Mouse (Mus musculus) Patski (cell line): ENCODE data around the gene Papss2. TPM values are rescaled to one million over a fixed set of nuclear protein-coding genes. Genes with fewer than 3 reads are reported as not detected.

Experiments used
- ATAC-seq: fragments of 100-300 bp; one replicate; pipeline ENCODE4 v1.8.0; 2021
- CTCF ChIA-PET: fragments of 350-600 bp; sonication (Branson Sonifier 250); formaldehyde crosslinking; loops from one replicate; lab custom pipeline; 2022; ENCODE audit warnings: inconsistent platforms; lab: Charles Lee
- POLR2A ChIA-PET: fragments of 350-600 bp; sonication (Branson Sonifier 250); formaldehyde crosslinking; loops from one replicate; lab custom pipeline; 2022; ENCODE audit warnings: antibody characterized with exemption, inconsistent platforms; lab: Charles Lee
- DNase-seq: peaks from one replicate; pipeline ENCODE4 v3.0.0-alpha.2; 2011; ENCODE audit warnings: low read depth, low spot score
- H3K27me3 ChIP-seq: fragments of 371-371 bp; one replicate; pipeline ENCODE4 v1.5.1; 2021
- CTCF ChIP-seq: fragments of 100-300 bp; IDR thresholded peaks from one replicate; pipeline ENCODE4 v1.5.1; 2021
- in situ Hi-C: fragments of 300-500 bp; cut with MboI; formaldehyde crosslinking; loops from 3 replicates; pipeline ENCODE4 v1.11.1; 2018; ENCODE audit warnings: low pct_unique_long_range_greater_than_20kb, mixed read lengths
- polyA plus RNA-seq: library from polyadenylated mRNA; unstranded; gene quantifications from one replicate; pipeline ENCODE4 v1.2.3, GENCODE M21; 2021

Gene Papss2
- 0.90 TPM for polyA plus RNA-seq

- in situ Hi-C loops, result no loop called here
- TF ChIP-seq CTCF, result no peak
- DNase-seq (no peak), ATAC-seq (peak; percentile 44)
- POLR2A ChIA-PET, result no interaction called here
- H3K27me3 ChIP-seq, result no peaks in the 10 kb centered on the region
- CTCF ChIA-PET, result no interaction called here
These were observed at the start of gene Papss2 for GRCm38 (mm10) chr19:32595506-32596286. Gene Papss2, plus strand, starts transcription at chr19:32595790.

DNA sequence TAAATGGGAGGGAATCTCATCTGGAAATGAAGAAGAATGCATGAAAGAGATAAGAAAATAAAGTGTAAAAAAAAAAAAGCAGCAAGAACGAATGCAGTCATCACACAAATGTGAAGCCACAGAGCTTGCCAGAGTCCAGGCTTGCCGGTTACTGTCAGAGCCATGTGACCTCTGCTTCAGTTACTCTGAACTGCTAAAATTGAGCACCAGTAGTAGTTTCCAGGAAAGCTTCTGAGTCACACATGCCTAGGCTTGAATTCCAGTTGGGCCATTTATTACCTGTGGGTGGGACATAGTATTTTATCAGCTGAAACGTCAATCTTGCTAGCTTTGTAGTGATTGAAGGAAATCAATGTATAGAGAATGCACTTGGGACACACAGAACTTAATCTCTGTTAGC, 48.2 kb upstream of the Papss2 start:
- in situ Hi-C loops, result no loop called here
- no peaks in the 10 kb centered on the region for H3K27me3 ChIP-seq
- ATAC-seq (peak; percentile 70), DNase-seq (peak; percentile 9)
- ChIA-PET CTCF (interaction anchor here (1.8 kb wide), 1 partner anchor 14 kb away, joined by 6 read pairs; no protein-coding TSS in a partner anchor), POLR2A (no interaction called here)
- TF ChIP-seq CTCF, result no peak

DNA sequence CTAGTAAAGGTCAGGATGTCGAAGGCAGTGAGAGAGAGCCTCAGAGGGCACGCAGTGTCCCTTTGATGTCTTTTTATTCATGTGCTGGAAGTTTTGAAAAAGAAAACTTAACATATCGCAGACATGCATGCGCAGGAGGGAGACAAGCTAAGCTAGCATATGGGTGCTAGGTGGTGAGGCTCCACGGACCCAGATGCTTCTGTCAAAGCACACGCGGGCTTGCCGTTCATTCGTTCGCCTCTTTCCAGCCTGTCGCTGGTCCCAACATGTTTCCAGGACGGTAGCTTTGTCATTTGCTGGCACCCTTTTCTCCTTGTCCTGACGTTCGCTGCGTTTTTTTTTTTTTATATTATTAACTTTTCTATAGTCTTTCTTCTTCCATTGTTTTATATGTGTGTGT, 47.4 kb upstream of the Papss2 start:
- DNase-seq, result no peak
- ChIA-PET POLR2A (no interaction called here), CTCF (interaction anchor here (1.4 to 1.8 kb wide), 2 partner anchors 10 to 15 kb away, joined by 3 to 6 read pairs; no protein-coding TSS in a partner anchor)
- in situ Hi-C loops, result no loop called here
- no peak for TF ChIP-seq CTCF
- H3K27me3 ChIP-seq, result no peaks in the 10 kb centered on the region
- no peak for ATAC-seq

DNA sequence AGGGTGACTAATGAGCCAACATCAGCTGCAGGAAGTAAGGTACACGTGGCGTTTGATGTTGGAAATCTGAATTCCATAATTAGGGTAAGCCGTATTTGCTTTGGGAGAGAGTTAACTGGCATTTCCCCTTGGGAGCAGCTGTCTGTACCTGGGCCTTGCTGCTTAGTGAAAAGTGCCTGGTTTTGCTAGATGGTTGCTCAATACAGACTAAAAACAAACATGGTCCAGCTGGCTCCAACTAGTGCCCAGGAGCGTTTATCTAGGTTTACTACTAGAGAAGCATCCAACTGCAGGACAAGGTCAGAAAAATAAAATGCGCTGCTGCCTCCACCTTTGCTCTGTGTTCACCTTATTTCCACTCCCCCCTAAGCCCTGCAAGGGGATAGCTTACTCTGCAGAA, 45.1 kb upstream of the Papss2 start:
- ATAC-seq (no peak), DNase-seq (no peak)
- H3K27me3 ChIP-seq, result peaks cover 5% of the 10 kb centered on the region
- CTCF ChIA-PET, result no interaction called here
- POLR2A ChIA-PET, result no interaction called here
- no peak for TF ChIP-seq CTCF
- in situ Hi-C loops, result no loop called here

DNA sequence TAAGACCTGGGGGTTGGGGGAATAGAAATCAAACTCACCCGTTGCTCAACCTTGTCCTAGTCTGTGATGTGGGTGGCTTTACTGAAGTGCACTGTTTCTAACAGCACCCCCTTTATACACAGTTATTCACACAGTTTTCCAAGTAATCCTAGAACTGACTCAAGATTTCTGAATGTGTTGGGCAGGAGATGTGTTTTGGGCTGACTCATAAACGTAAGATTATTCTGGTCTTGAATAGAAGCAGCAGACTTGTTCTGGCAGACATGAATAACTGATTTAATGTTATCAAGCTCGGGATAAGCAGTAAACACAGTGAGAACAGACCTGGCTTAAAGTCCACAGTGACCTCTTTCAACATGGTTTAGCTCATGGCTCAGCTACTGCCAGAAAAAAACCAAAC, 44.1 kb upstream of the Papss2 start:
- ChIA-PET CTCF (no interaction called here), POLR2A (interaction anchor here (0.6 kb wide), 1 partner anchor 19 kb away, joined by 3 read pairs; no protein-coding TSS in a partner anchor)
- TF ChIP-seq CTCF, result no peak
- peak; percentile 7 for DNase-seq
- no peak for ATAC-seq
- H3K27me3 ChIP-seq, result peaks cover 12% of the 10 kb centered on the region
- in situ Hi-C loops, result no loop called here

DNA sequence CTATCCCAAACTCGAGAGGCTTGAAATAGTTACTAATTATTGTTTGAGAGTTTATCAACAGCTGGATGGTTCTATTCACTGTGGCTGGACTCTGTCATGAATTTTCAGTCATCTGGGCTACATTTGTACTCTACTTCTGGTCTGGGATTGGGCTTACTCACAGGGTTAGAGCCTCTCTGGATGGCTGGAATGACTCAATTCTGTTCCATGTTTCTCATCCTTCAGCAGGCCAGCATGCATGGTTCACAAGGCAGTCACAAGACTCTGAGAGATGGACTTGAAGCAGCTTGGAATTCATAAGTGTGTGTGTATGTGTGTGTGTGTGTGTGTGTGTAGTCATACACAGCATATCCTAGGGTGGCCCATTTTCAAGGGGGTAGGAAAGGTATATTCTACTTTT, 43.5 kb upstream of the Papss2 start:
- H3K27me3 ChIP-seq, result peaks cover 13% of the 10 kb centered on the region
- in situ Hi-C loops, result no loop called here
- DNase-seq (peak; percentile 24), ATAC-seq (peak; percentile 29)
- CTCF ChIA-PET, result no interaction called here
- no peak for TF ChIP-seq CTCF
- POLR2A ChIA-PET, result no interaction called here

DNA sequence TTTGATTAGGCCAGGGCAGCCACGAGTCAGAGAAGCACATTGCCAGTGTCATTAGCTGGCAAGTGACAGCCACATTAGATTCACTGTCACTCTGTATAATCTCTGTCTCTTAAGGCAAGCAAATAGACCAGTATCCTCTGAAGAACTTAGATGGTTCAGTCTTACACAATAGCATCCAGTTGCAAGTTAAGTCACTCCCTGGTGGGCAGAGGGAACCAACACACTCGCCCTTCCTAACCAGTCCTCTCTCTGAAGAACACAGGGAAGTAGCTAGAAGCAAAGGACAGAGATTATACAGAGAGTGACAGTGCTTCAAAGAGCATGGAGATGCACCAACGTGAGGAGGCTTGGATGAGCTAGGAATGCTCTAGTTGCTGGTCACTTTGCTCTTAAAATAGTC, 42.3 kb upstream of the Papss2 start:
- ChIA-PET POLR2A (no interaction called here), CTCF (interaction anchor here (1.1 kb wide), 3 partner anchors 9 to 100 kb away, joined by 3 read pairs; no protein-coding TSS in a partner anchor)
- in situ Hi-C loops, result no loop called here
- no peak for TF ChIP-seq CTCF
- no peak for ATAC-seq
- DNase-seq, result no peak
- H3K27me3 ChIP-seq, result peaks cover 13% of the 10 kb centered on the region

GRCm38 (mm10) chr19:32555257-32555656, 40.3 kb upstream of the Papss2 start:
- CTCF ChIA-PET, result no interaction called here
- peaks cover 17% of the 10 kb centered on the region for H3K27me3 ChIP-seq
- no peak for TF ChIP-seq CTCF
- DNase-seq (no peak), ATAC-seq (no peak)
- in situ Hi-C loops, result no loop called here
- POLR2A ChIA-PET, result interaction anchor here (0.6 kb wide), 1 partner anchor 1842 kb away, joined by 3 read pairs; no protein-coding TSS in a partner anchor

DNA sequence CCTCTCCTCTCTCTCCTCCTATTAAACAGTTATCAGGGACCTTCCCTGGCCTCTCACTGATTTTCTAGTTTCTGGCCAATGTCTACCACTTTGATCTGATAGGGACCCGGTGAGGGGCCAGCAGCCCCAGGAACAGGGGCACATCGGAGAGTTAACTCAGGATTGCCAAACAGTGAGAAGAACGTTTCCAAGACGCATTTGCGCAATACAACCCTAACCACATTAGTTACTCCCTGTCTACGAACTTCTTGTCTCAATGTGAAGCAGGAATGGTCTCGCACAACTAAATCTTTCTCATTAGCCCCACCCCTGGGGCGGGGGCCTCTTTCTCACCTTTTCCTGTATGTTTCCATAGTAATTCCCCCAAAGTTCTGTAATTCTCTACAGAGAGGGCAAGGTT, 28.6 kb upstream of the Papss2 start:
- POLR2A ChIA-PET, result no interaction called here
- in situ Hi-C loops, result no loop called here
- ATAC-seq (no peak), DNase-seq (no peak)
- H3K27me3 ChIP-seq, result peaks cover 9% of the 10 kb centered on the region
- TF ChIP-seq CTCF, result no peak
- CTCF ChIA-PET, result no interaction called here

- H3K27me3 ChIP-seq, result peaks cover 9% of the 10 kb centered on the region
- no peak for TF ChIP-seq CTCF
- ATAC-seq (no peak), DNase-seq (no peak)
- ChIA-PET CTCF (no interaction called here), POLR2A (no interaction called here)
- in situ Hi-C loops, result no loop called here
These were observed 28.1 kb upstream of the Papss2 start for GRCm38 (mm10) chr19:32567447-32567846.

DNA sequence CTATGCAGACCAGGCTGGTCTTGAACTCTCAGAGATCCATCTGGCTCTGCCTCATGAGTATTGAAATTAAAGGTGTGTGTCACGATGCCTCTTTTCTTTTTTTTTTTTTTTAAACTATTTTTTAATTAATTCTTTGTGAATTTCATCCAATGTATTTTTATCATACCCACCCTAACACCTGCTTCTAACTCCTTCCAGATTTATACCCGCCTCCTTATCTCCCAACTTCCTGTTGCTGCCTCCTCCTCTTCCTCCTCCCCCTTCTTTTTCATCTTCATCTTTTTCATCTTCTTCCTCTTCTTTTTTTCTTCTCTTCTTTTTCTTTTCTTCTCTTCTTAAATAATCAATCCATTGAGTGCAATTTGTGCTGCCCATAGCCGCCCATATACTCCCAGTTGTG, 27.1 kb upstream of the Papss2 start:
- no peak for ATAC-seq
- CTCF ChIA-PET, result no interaction called here
- POLR2A ChIA-PET, result no interaction called here

More for the DNA sequence above, 27.1 kb upstream of the Papss2 start:
- in situ Hi-C loops, result no loop called here
- no peak for DNase-seq
- no peak for TF ChIP-seq CTCF
- H3K27me3 ChIP-seq, result peaks cover 9% of the 10 kb centered on the region
